Mouse (Mus musculus) ES-E14 (cell line): ENCODE results near the gene Rragd. TPM values are rescaled to one million over a fixed set of nuclear protein-coding genes. Genes with fewer than 3 reads are reported as not detected.

Experiments used
- DNase-seq: peaks from one replicate; pipeline ENCODE4 v3.0.0-alpha.2; 2013; ENCODE audit warnings: low read depth, low spot score
- H3K27ac ChIP-seq: 2 replicates; pipeline ENCODE4 v1.5.1; 2012; ENCODE audit warnings: low read depth, mild to moderate bottlenecking, low read length, moderate library complexity, mixed read lengths; ENCODE audit not compliant: poor library complexity, insufficient read depth, severe bottlenecking
- H3K36me3 ChIP-seq: 2 replicates; pipeline ENCODE4 v1.6.1; 2012; ENCODE audit warnings: mild to moderate bottlenecking, low read length, moderate library complexity, mixed read lengths; ENCODE audit not compliant: control insufficient read depth, poor library complexity, insufficient read depth, severe bottlenecking
- H3K4me1 ChIP-seq, 2 experiments: fragments of 150-350 bp in 1 of 2; sonication (generic) in 1 of 2; 2 replicates each; pipeline ENCODE4 v1.6.1; 2012; ENCODE audit warnings: low read length in 2 of 2, mild to moderate bottlenecking in 1 of 2, mixed read lengths in 1 of 2; ENCODE audit not compliant: control insufficient read depth in 2 of 2, insufficient read depth in 2 of 2, poor library complexity in 1 of 2
- H3K4me3 ChIP-seq, 2 experiments: fragments of 150-350 bp in 1 of 2; sonication (generic) in 1 of 2; 2 replicates each; pipeline ENCODE4 v1.5.1; 2012; ENCODE audit warnings: low read length in 2 of 2, low read depth in 1 of 2, mild to moderate bottlenecking in 1 of 2, mixed read lengths in 1 of 2; ENCODE audit not compliant: insufficient read depth in 1 of 2, poor library complexity in 1 of 2, severe bottlenecking in 1 of 2
- H3K9ac ChIP-seq: 2 replicates; pipeline ENCODE4 v1.6.1; 2012; ENCODE audit warnings: low read depth, mild to moderate bottlenecking, low read length, mixed read lengths; ENCODE audit not compliant: poor library complexity, insufficient read depth, severe bottlenecking
- H3K9me3 ChIP-seq: fragments of 150-350 bp; sonication (generic); 2 replicates; pipeline ENCODE4 v1.6.1; 2012; ENCODE audit warnings: low read depth, mild to moderate bottlenecking, low read length; ENCODE audit not compliant: control insufficient read depth, insufficient read depth
- CHD2 ChIP-seq: IDR thresholded peaks from 2 replicates; pipeline ENCODE4 v1.6.1; 2014; ENCODE audit warnings: mild to moderate bottlenecking, low read depth, low read length, inconsistent platforms
- HCFC1 ChIP-seq: IDR thresholded peaks from 2 replicates; pipeline ENCODE4 v1.6.1; 2012; ENCODE audit warnings: low read length, inconsistent platforms, borderline replicate concordance; ENCODE audit not compliant: insufficient read depth
- MAFK ChIP-seq: IDR thresholded peaks from 2 replicates; pipeline ENCODE4 v1.6.1; 2014; ENCODE audit warnings: mild to moderate bottlenecking, low read depth, low read length, inconsistent platforms; ENCODE audit not compliant: insufficient read depth
- ZC3H11A ChIP-seq: IDR thresholded peaks from 2 replicates; pipeline ENCODE4 v1.6.1; 2012; ENCODE audit warnings: low read depth, mild to moderate bottlenecking, inconsistent platforms, low read length, borderline replicate concordance
- ZNF384 ChIP-seq: IDR thresholded peaks from 2 replicates; pipeline ENCODE4 v1.6.1; 2012; ENCODE audit warnings: low read depth, low read length, inconsistent platforms
- in situ Hi-C, 2 experiments: fragments of 600-800 bp; cut with MboI; formaldehyde crosslinking; loops; one replicate each; pipeline ENCODE4 v1.15.1; 2025; ENCODE audit warnings: low sequenced_read_pairs in 2 of 2, inconsistent platforms in 1 of 2; ENCODE audit not compliant: unreplicated experiment in 2 of 2
- total RNA-seq: library from RNA; depleted of rRNA; stranded (reverse); fragments of 300-350 nt; gene quantifications from 2 replicates; pipeline ENCODE4 v1.2.3, GENCODE M21; 2012

Rragd gene
- total RNA-seq, 1 experiment: 14.4 TPM

DNA sequence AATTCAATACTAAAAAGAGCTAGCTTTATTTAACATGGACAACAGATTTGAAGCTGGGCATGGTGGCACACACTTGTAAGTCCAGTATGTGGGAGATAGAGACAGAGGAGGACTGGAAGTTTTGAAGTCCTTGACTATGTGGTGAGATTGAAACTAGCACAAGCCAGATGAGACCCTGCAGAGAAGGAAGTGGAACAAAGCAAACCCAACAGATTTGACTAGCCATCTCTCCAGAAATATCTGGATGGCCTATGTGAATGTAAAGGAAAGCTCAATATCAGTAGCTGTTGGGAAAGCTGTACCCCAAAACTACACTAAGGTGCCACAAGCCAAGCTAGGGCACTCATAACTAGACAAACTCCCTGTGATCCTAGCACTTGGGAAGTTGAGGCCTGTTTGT lies 71.6 kb downstream of the Rragd start:
- TF ChIP-seq ZNF384 (no peak), CHD2 (no peak), MAFK (no peak), HCFC1 (no peak), ZC3H11A (no peak)
- Histone ChIP-seq H3K4me3 (no peak overlapping the region), H3K36me3 (peaks cover 4% of the 10 kb centered on the region; the same call in 1 of the 2 replicates), H3K4me1 (no peaks in the 10 kb centered on the region), H3K9ac (no peak overlapping the region), H3K9me3 (no peaks in the 10 kb centered on the region), H3K27ac (no peak overlapping the region)
- DNase-seq: no peak
- in situ Hi-C loops: no loop called here

DNA sequence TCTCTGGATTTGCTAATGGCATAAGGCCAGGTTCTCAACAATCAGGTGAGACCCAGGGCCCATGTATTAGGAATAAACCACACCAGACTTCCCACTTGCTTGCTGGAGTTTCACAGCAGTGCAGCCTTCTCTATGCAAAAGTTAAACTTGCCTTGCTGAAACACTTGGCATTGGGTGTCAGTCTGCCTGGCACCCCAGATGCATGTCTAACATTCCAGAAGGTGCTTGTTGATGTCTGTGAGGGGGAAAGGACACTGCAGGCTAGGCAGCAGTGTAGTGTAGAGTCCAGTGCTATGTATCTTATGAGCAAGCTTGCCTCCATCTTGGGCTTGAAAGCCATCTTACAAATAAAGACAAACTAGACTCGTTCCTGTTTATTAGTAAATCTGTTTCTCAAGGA lies 73.5 kb downstream of the Rragd start:
- in situ Hi-C loops: no loop called here
- H3K4me1 ChIP-seq: no peaks in the 10 kb centered on the region
- no peak for DNase-seq
- H3K9ac ChIP-seq: no peak overlapping the region
- H3K27ac ChIP-seq: no peak overlapping the region
- TF ChIP-seq MAFK (no peak), ZNF384 (no peak), ZC3H11A (no peak), HCFC1 (no peak), CHD2 (no peak)
- 0 out of 2 replicates have a peak, but pooled peaks cover 3% of the 10 kb centered on the region for H3K36me3 ChIP-seq
- H3K4me3 ChIP-seq: no peak overlapping the region
- H3K9me3 ChIP-seq: no peaks in the 10 kb centered on the region

DNA sequence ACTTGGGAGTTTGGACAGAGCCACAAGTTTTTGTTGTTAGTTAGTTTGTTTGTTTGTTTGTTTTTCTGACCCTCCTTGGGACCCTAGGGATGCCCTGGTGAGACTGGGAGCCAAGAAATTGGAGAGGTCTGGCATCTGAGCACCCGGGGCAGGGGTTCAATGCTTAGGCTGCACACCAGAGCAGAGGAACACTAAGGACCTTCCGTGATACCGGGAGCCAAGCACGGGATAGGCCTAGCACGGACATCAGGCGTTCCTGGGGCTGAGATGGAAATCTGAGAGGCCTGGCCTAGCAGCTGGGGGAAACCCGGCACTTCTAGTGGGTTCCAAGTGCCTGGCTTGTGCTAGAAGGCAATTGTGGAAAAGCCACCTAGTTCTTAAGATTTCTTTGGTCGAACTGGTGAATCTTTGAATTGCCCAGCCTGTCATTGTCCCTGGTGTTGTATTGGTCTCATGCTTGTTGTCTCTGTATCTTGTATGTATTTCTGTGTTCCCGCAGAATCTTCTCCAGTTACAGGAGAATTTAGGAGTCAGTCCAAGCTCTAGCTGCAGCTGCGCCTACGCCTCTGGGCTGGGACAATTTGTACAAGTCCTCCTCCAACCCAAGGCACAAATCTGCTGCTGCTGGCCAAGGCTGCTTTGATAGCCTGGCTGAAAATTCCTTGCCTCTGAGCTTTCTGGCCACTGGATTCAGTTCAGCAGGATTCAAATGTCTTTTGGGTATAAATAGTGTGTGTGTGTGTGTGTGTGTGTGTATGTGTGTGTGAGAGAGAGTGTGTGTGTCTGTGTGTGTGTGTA lies 75.3 kb downstream of the Rragd start:
- Histone ChIP-seq H3K4me1 (no peaks in the 10 kb centered on the region), H3K9me3 (no peaks in the 10 kb centered on the region), H3K4me3 (no peak overlapping the region), H3K36me3 (no peaks in the 10 kb centered on the region), H3K27ac (no peak overlapping the region), H3K9ac (peak overlapping the region; percentile 9; the same call in 1 of the 2 replicates)
- TF ChIP-seq HCFC1 (no peak), CHD2 (no peak), ZNF384 (no peak), MAFK (no peak), ZC3H11A (no peak)
- in situ Hi-C loops: no loop called here
- DNase-seq: no peak

DNA sequence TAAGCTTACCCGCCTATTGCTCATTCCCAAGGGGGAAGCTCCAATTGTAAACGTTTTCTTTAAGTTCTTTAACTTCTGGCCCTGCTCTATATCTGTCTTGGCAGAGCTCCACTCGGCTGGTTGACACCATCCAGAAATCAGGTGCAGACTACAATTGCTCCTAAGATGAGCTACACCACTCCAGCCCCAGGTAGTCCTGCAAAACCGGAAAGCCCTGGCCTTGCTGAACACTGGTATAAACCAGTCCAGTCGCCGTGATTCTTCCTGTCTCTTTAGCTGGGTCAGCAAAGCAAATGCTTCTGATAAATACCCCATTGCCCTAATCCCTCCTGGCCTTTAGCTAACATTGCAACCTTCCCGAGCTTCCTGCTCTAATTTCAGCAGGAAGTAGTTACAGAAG lies 78.3 kb downstream of the Rragd start:
- in situ Hi-C loops: no loop called here
- TF ChIP-seq CHD2 (no peak), MAFK (no peak), HCFC1 (no peak), ZC3H11A (no peak), ZNF384 (no peak)
- no peak for DNase-seq
- H3K9ac ChIP-seq: no peak overlapping the region
- no peaks in the 10 kb centered on the region for H3K4me1 ChIP-seq
- no peaks in the 10 kb centered on the region for H3K36me3 ChIP-seq
- H3K27ac ChIP-seq: no peak overlapping the region; the same call in 1 of the 2 replicates
- no peak overlapping the region for H3K4me3 ChIP-seq
- no peaks in the 10 kb centered on the region for H3K9me3 ChIP-seq

DNA sequence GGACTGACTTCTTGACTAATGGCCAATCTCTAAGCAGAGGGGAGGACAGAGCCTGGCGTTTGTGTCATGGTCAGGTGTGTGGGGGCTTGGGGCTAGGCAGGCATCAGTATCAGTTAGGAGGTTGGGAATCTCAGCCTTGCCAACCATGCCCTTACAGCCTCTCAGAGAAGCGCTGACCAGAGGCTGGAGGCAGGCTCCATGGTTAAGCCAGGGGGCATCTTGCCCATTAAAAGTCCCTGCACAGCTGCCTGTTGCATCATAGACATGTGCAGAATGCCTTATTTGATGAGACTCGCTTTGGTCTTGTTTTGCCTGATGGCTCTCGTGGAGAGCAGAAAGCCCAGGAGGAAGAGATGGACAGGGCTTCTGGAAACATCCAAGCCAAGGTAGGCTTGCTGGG lies 80.1 kb downstream of the Rragd start, which contains the start of gene Gabrr2:
Gabrr2 (plus strand) TSS at position 19 of the 400 bp plus-strand sequence.
- Histone ChIP-seq H3K4me1 (0 out of 4 replicates have a peak, but pooled peaks cover 0 to 2% of the 10 kb centered on the region in 2 experiments), H3K9me3 (no peaks in the 10 kb centered on the region), H3K4me3 (no peak within 1 kb of the TSS), H3K9ac (no peak within 1 kb of the TSS), H3K36me3 (no peaks in the 10 kb centered on the region), H3K27ac (no peak within 1 kb of the TSS)
- TF ChIP-seq ZNF384 (no peak), MAFK (no peak), ZC3H11A (no peak), CHD2 (no peak), HCFC1 (no peak)
- DNase-seq: no peak
- in situ Hi-C loops: no loop called here
